Mouse (Mus musculus) ZHBTc4 (cell line): ENCODE measurements around the gene Gm16867.
"Not testable (repeated sequence)": the region's sequence is repeated elsewhere in the genome, so short reads cannot be mapped to it uniquely, and the experiment has no call there.

ENCODE experiments used
- DNase-seq: peaks from one replicate; pipeline ENCODE4 v3.0.0-alpha.2; 2011; ENCODE audit warnings: low read depth, low spot score

Gene Gm16867

GRCm38 (mm10) chr14:69503174-69503573, at the start of gene Gm16867:
Gene Gm16867, minus strand, starts transcription at chr14:69503362.
- not testable (repeated sequence) for DNase-seq

GRCm38 (mm10) chr14:69547310-69547709, 44.1 kb upstream of the Gm16867 start:
- DNase-seq, result not testable (repeated sequence)

GRCm38 (mm10) chr14:69545052-69545451, 41.9 kb upstream of the Gm16867 start:
- DNase-seq, result not testable (repeated sequence)

- not testable (repeated sequence) for DNase-seq
Observed at GRCm38 (mm10) chr14:69544033-69544432, 40.9 kb upstream of the Gm16867 start.

- DNase-seq, result not testable (repeated sequence)
Observed at GRCm38 (mm10) chr14:69542695-69543094, 39.5 kb upstream of the Gm16867 start.

GRCm38 (mm10) chr14:69540113-69540512, 37.0 kb upstream of the Gm16867 start:
- not testable (repeated sequence) for DNase-seq

- not testable (repeated sequence) for DNase-seq
Observed at GRCm38 (mm10) chr14:69536539-69536938, 33.4 kb upstream of the Gm16867 start.

GRCm38 (mm10) chr14:69526202-69526601, 23.0 kb upstream of the Gm16867 start:
- not testable (repeated sequence) for DNase-seq

- not testable (repeated sequence) for DNase-seq
Observed at GRCm38 (mm10) chr14:69523001-69523400, 19.8 kb upstream of the Gm16867 start.

- not testable (repeated sequence) for DNase-seq
Observed at GRCm38 (mm10) chr14:69520810-69521209, 17.6 kb upstream of the Gm16867 start.

- not testable (repeated sequence) for DNase-seq
Observed at GRCm38 (mm10) chr14:69512449-69512848, 9.3 kb upstream of the Gm16867 start, which contains the start of gene Gm27179. Gene Gm27179, minus strand, starts transcription at chr14:69512549.

- not testable (repeated sequence) for DNase-seq
Observed at GRCm38 (mm10) chr14:69507000-69507399, 3.8 kb upstream of the Gm16867 start.

GRCm38 (mm10) chr14:69502440-69503150, 567 bp downstream of the Gm16867 start:
- not testable (repeated sequence) for DNase-seq

GRCm38 (mm10) chr14:69496259-69496658, 6.9 kb downstream of the Gm16867 start:
- DNase-seq, result not testable (repeated sequence)

GRCm38 (mm10) chr14:69494946-69495345, 8.2 kb downstream of the Gm16867 start:
- DNase-seq, result not testable (repeated sequence)

GRCm38 (mm10) chr14:69494522-69494921, 8.6 kb downstream of the Gm16867 start:
- not testable (repeated sequence) for DNase-seq

- DNase-seq, result not testable (repeated sequence)
Observed at GRCm38 (mm10) chr14:69488001-69488400, 15.2 kb downstream of the Gm16867 start.

GRCm38 (mm10) chr14:69485466-69486135, 17.6 kb downstream of the Gm16867 start:
- not testable (repeated sequence) for DNase-seq

- not testable (repeated sequence) for DNase-seq
Observed at GRCm38 (mm10) chr14:69473941-69474646, 29.1 kb downstream of the Gm16867 start.

GRCm38 (mm10) chr14:69473322-69473721, 29.8 kb downstream of the Gm16867 start:
- DNase-seq, result not testable (repeated sequence)

GRCm38 (mm10) chr14:69470122-69470708, 32.9 kb downstream of the Gm16867 start:
- not testable (repeated sequence) for DNase-seq
